Mouse (Mus musculus) liver, embryonic 14.5 days (tissue): Measurements from ENCODE around the gene Gdpd5.

Experiments
- CTCF ChIP-seq: IDR thresholded peaks from 2 replicates; pipeline ENCODE4 v1.5.1; 2016; ENCODE audit warnings: antibody characterized with exemption, low read depth, control low read depth
- EP300 ChIP-seq: IDR thresholded peaks from 2 replicates; pipeline ENCODE4 v1.6.1; 2016; ENCODE audit warnings: antibody characterized with exemption, low read depth

- no peak for TF ChIP-seq CTCF
- TF ChIP-seq EP300, result no peak
Observed at GRCm38 (mm10) chr7:99358371-99358770, 22.8 kb upstream of the Gdpd5 start.
